Mouse (Mus musculus) heart, embryonic 11.5 days (tissue): ENCODE data around the gene Tex44. TPM values are rescaled to one million over a fixed set of nuclear protein-coding genes. Genes with fewer than 3 reads are reported as not detected.

Source experiments
- ATAC-seq: fragments of 200-750 bp; cut with Nextera tagmentation; replicated peaks from 2 replicates; pipeline ENCODE4 v1.8.0; 2017; ENCODE audit warnings: moderate library complexity; ENCODE audit not compliant: insufficient number of reproducible peaks, low FRiP score, low TSS enrichment
- H3K27ac ChIP-seq: fragments of 300-500 bp; sonication (generic); 2 replicates; pipeline ENCODE4 v1.5.1; 2014; ENCODE audit warnings: mild to moderate bottlenecking, low read depth, low read length
- H3K27me3 ChIP-seq: fragments of 300-500 bp; sonication (generic); 2 replicates; pipeline ENCODE4 v1.6.1; 2014; ENCODE audit warnings: mild to moderate bottlenecking, low read length, mixed read lengths; ENCODE audit not compliant: control insufficient read depth, insufficient read depth
- H3K36me3 ChIP-seq: fragments of 300-500 bp; sonication (generic); 2 replicates; pipeline ENCODE4 v1.6.1; 2014; ENCODE audit warnings: mild to moderate bottlenecking, low read length, moderate library complexity, mixed read lengths; ENCODE audit not compliant: control insufficient read depth, insufficient read depth
- H3K4me1 ChIP-seq: fragments of 300-500 bp; sonication (generic); 2 replicates; pipeline ENCODE4 v1.6.1; 2014; ENCODE audit warnings: low read length; ENCODE audit not compliant: control insufficient read depth, insufficient read depth
- H3K4me2 ChIP-seq: fragments of 300-500 bp; sonication (generic); 2 replicates; pipeline ENCODE4 v1.6.1; 2014; ENCODE audit warnings: mild to moderate bottlenecking, moderate library complexity
- H3K4me3 ChIP-seq: fragments of 300-500 bp; sonication (generic); 2 replicates; pipeline ENCODE4 v1.5.1; 2014; ENCODE audit warnings: low read depth, low read length
- H3K9ac ChIP-seq: fragments of 300-500 bp; sonication (generic); 2 replicates; pipeline ENCODE4 v1.6.1; 2014; ENCODE audit warnings: mild to moderate bottlenecking, low read depth, low read length, moderate library complexity
- H3K9me3 ChIP-seq: fragments of 300-500 bp; sonication (generic); replicated peaks from 2 replicates; pipeline ENCODE4 v1.6.1; 2016; ENCODE audit warnings: low read length; ENCODE audit not compliant: control insufficient read depth
- WGBS: fragments of 180-500 bp; shearing (Covaris S2); extraction: QIAGEN DNeasy Blood & Tissue Kit; methylation state at CpG from one replicate; pipeline ENCODE4 v1.1.7; 2014; ENCODE audit not compliant: insufficient replicate concordance; 5-methylcytosine and 5-hydroxymethylcytosine counted together
- polyA plus RNA-seq: library from polyadenylated mRNA; unstranded; fragments of >200 nt; fragmentation: Nextera tagmentation; extraction: Ambion mirVana; gene quantifications from 2 replicates; pipeline ENCODE4 v1.2.1, GENCODE M21; 2014

Gene Tex44
- polyA plus RNA-seq, 1 experiment from 2014 or later: not detected

- Histone ChIP-seq H3K4me3 (no peak overlapping the region), H3K27me3 (no peaks in the 10 kb centered on the region), H3K9ac (no peak overlapping the region), H3K9me3 (no peaks in the 10 kb centered on the region), H3K27ac (no peak overlapping the region), H3K4me1 (no peaks in the 10 kb centered on the region), H3K4me2 (no peak overlapping the region), H3K36me3 (no peaks in the 10 kb centered on the region)
- no peak for ATAC-seq
- 100% methylated on average over 2 of the region's 2 CpGs for WGBS
Observed at GRCm38 (mm10) chr1:86409476-86409875, 16.7 kb upstream of the Tex44 start.

GRCm38 (mm10) chr1:86414715-86415114, 11.4 kb upstream of the Tex44 start:
- Histone ChIP-seq H3K27me3 (no peaks in the 10 kb centered on the region), H3K4me1 (no peaks in the 10 kb centered on the region), H3K4me2 (no peak overlapping the region), H3K27ac (no peak overlapping the region), H3K4me3 (no peak overlapping the region), H3K36me3 (no peaks in the 10 kb centered on the region), H3K9ac (no peak overlapping the region), H3K9me3 (no peaks in the 10 kb centered on the region)
- 78% methylated on average over 5 of the region's 5 CpGs for WGBS
- no peak for ATAC-seq

GRCm38 (mm10) chr1:86415144-86415543, 11.0 kb upstream of the Tex44 start:
- Histone ChIP-seq H3K27ac (no peak overlapping the region), H3K9me3 (no peaks in the 10 kb centered on the region), H3K27me3 (no peaks in the 10 kb centered on the region), H3K4me1 (no peaks in the 10 kb centered on the region), H3K9ac (no peak overlapping the region), H3K4me2 (no peak overlapping the region), H3K4me3 (no peak overlapping the region), H3K36me3 (no peaks in the 10 kb centered on the region)
- ATAC-seq: no peak
- 63% methylated on average over 2 of the region's 2 CpGs for WGBS

GRCm38 (mm10) chr1:86415612-86416184, 10.4 kb upstream of the Tex44 start:
- H3K4me1 ChIP-seq: no peaks in the 10 kb centered on the region
- no peaks in the 10 kb centered on the region for H3K27me3 ChIP-seq
- H3K9ac ChIP-seq: no peak overlapping the region
- H3K27ac ChIP-seq: no peak overlapping the region
- no peak overlapping the region for H3K4me3 ChIP-seq
- 63% methylated on average over 7 of the region's 7 CpGs for WGBS
- no peaks in the 10 kb centered on the region for H3K9me3 ChIP-seq
- no peaks in the 10 kb centered on the region for H3K36me3 ChIP-seq
- H3K4me2 ChIP-seq: no peak overlapping the region
- peak; percentile 46; the same call in 1 of the 2 replicates for ATAC-seq

- H3K36me3 ChIP-seq: no peaks in the 10 kb centered on the region
- no peak overlapping the region for H3K4me3 ChIP-seq
- H3K4me2 ChIP-seq: no peak overlapping the region
- H3K27me3 ChIP-seq: no peaks in the 10 kb centered on the region
- no peak overlapping the region for H3K27ac ChIP-seq
- WGBS: 58% methylated on average over 6 of the region's 6 CpGs
- no peak overlapping the region for H3K9ac ChIP-seq
- H3K4me1 ChIP-seq: no peaks in the 10 kb centered on the region
- ATAC-seq: no peak
- H3K9me3 ChIP-seq: no peaks in the 10 kb centered on the region
Observed at GRCm38 (mm10) chr1:86416321-86416720, 9.8 kb upstream of the Tex44 start.

GRCm38 (mm10) chr1:86421007-86421406, 5.1 kb upstream of the Tex44 start:
- no peaks in the 10 kb centered on the region for H3K36me3 ChIP-seq
- no peak overlapping the region for H3K9ac ChIP-seq
- no peak overlapping the region for H3K4me3 ChIP-seq
- H3K27ac ChIP-seq: no peak overlapping the region
- no peak overlapping the region for H3K4me2 ChIP-seq
- no peaks in the 10 kb centered on the region for H3K27me3 ChIP-seq
- no peaks in the 10 kb centered on the region for H3K4me1 ChIP-seq
- 45% methylated on average over 10 of the region's 10 CpGs for WGBS
- ATAC-seq: no peak
- no peaks in the 10 kb centered on the region for H3K9me3 ChIP-seq

- H3K4me2 ChIP-seq: no peak overlapping the region
- H3K4me3 ChIP-seq: no peak overlapping the region
- no peaks in the 10 kb centered on the region for H3K36me3 ChIP-seq
- no peak overlapping the region for H3K27ac ChIP-seq
- no peaks in the 10 kb centered on the region for H3K9me3 ChIP-seq
- no peaks in the 10 kb centered on the region for H3K4me1 ChIP-seq
- WGBS: 69% methylated on average over 5 of the region's 5 CpGs
- no peak overlapping the region for H3K9ac ChIP-seq
- no peaks in the 10 kb centered on the region for H3K27me3 ChIP-seq
- no peak for ATAC-seq
Observed at GRCm38 (mm10) chr1:86423879-86424278, 2.2 kb upstream of the Tex44 start.

GRCm38 (mm10) chr1:86424336-86424735, 1.8 kb upstream of the Tex44 start:
- no peak overlapping the region for H3K27ac ChIP-seq
- H3K4me3 ChIP-seq: no peak overlapping the region
- H3K4me2 ChIP-seq: no peak overlapping the region
- H3K36me3 ChIP-seq: no peaks in the 10 kb centered on the region
- H3K27me3 ChIP-seq: no peaks in the 10 kb centered on the region
- H3K4me1 ChIP-seq: no peaks in the 10 kb centered on the region
- H3K9ac ChIP-seq: no peak overlapping the region
- 67% methylated on average over 1 of the region's 1 CpGs for WGBS
- ATAC-seq: no peak
- no peaks in the 10 kb centered on the region for H3K9me3 ChIP-seq

- H3K27ac ChIP-seq: no peak overlapping the region
- H3K36me3 ChIP-seq: no peaks in the 10 kb centered on the region
- WGBS: 27% methylated on average over 11 of the region's 11 CpGs
- H3K9ac ChIP-seq: 0 out of 2 replicates have a peak overlapping the region, but pooled peaks have one; percentile 1
- no peak overlapping the region for H3K4me2 ChIP-seq
- 0 out of 2 replicates have a peak, but pooled peaks have one; percentile 28 for ATAC-seq
- H3K4me1 ChIP-seq: no peaks in the 10 kb centered on the region
- no peaks in the 10 kb centered on the region for H3K9me3 ChIP-seq
- no peaks in the 10 kb centered on the region for H3K27me3 ChIP-seq
- H3K4me3 ChIP-seq: no peak overlapping the region
Observed at GRCm38 (mm10) chr1:86424835-86425547, 1.1 kb upstream of the Tex44 start.
